Comparison of ENCODE assay signal across 1 mouse cellular context in genomic region chr9:107586504-107586903, GRCm38 (mm10).
TF ChIP-seq lines count a peak whose summit lies in the region.

No protein-coding gene starts in this region.

TF ChIP-seq in MEL, 35 proteins besides CTCF, POLR2A, EP300 and RAD21 (continued from another document):
- TF ChIP-seq TCF12 (IDR thresholded peaks at IDR 0.05; ENCODE audit: low read depth, low read length) = no peak
- no peak for TF ChIP-seq RCOR1 (IDR thresholded peaks at IDR 0.05; ENCODE audit: low read depth, low read length)
- no peak for TF ChIP-seq GATA1 (IDR thresholded peaks at IDR 0.05; ENCODE audit: low read depth, low read length)
- TF ChIP-seq ELF1 (IDR thresholded peaks at IDR 0.05; ENCODE audit: low read depth, low read length) = no peak
- no peak for TF ChIP-seq TAL1 (IDR thresholded peaks at IDR 0.05; ENCODE audit: low read length)
